ENCODE assay signal across 19 mouse cellular contexts in the genomic region with DNA sequence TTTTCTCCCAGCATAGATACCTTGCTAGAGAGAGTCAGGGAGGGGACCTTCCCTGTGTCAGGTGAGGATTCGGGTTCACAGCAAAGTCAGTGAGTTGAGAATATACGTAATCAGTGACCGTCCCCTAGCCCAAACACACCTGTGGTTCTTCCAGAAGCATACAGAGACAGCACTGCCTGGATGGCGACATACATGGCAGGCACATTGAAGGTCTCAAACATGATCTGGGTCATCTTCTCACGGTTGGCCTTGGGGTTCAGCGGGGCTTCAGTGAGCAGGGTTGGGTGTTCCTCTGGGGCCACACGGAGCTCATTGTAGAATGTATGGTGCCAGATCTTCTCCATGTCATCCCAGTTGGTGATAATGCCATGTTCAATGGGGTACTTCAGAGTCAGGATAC. TPM values are rescaled to one million over a fixed set of nuclear protein-coding genes. Genes with fewer than 3 reads are reported as not detected.
DNase-seq lines count a peak whose midpoint lies in the region; ATAC-seq lines count a peak whose summit lies in the region.
"Had no signal": no experiment of that assay in that cellular context is flagged by ENCODE, and none has a peak within 500 bp of the region (broad histone marks: within the 10 kb centered on the region; RNA-seq: fewer than 3 reads in every experiment).

No protein-coding gene starts in this region.

- no peak overlapping the region for H3K9ac ChIP-seq in limb, embryonic 13.5 days
- peak overlapping the region; percentile 84 for H3K9ac ChIP-seq in heart, embryonic 16.5 days (ENCODE audit: low read length)
- H3K9ac ChIP-seq in limb, embryonic 15.5 days = no peak overlapping the region
- H3K9ac ChIP-seq: embryonic facial prominence, embryonic 12.5 days; forebrain, embryonic 15.5 days; hindbrain, embryonic 12.5 days had no signal

- no peak for DNase-seq in heart, embryonic 10.5 days (ENCODE audit: low spot score)
- no peak for DNase-seq in heart, adult 9 months (ENCODE audit: low spot score in 2 of 2)
- DNase-seq in limb, embryonic 10.5 days (ENCODE audit: low spot score) = no peak
- no peak for DNase-seq in urinary bladder, postnatal 36 days (ENCODE audit: low spot score in 2 of 2)
- DNase-seq in ovary, adult 18-20 months (ENCODE audit: low spot score) = no peak
- DNase-seq: adrenal gland, adult 2 months; adrenal gland, postnatal 25 days; cerebellum, adult 18-20 months; cerebellum, postnatal 10 days; gastrocnemius, postnatal 36 days had no signal

- H3K27me3 ChIP-seq in heart, embryonic 10.5 days (ENCODE audit: insufficient read depth, poor library complexity, severe bottlenecking) = no peaks in the 10 kb centered on the region
- no peaks in the 10 kb centered on the region for H3K27me3 ChIP-seq in limb, embryonic 13.5 days
- H3K27me3 ChIP-seq in limb, embryonic 10.5 days (ENCODE audit: low read depth, poor library complexity, severe bottlenecking) = no peaks in the 10 kb centered on the region
- no peaks in the 10 kb centered on the region for H3K27me3 ChIP-seq in heart, embryonic 16.5 days (ENCODE audit: control insufficient read depth, insufficient read depth, low read length)
- H3K27me3 ChIP-seq in limb, embryonic 15.5 days = no peaks in the 10 kb centered on the region
- H3K27me3 ChIP-seq: embryonic facial prominence, embryonic 12.5 days; forebrain, embryonic 15.5 days; hindbrain, embryonic 12.5 days had no signal

- no peak overlapping the region for H3K4me2 ChIP-seq in limb, embryonic 13.5 days (replicated peaks)
- peak overlapping the region; percentile 69 for H3K4me2 ChIP-seq in heart, embryonic 16.5 days (ENCODE audit: low read depth, low read length)
- H3K4me2 ChIP-seq in limb, embryonic 15.5 days = no peak overlapping the region
- H3K4me2 ChIP-seq: embryonic facial prominence, embryonic 12.5 days; forebrain, embryonic 15.5 days; hindbrain, embryonic 12.5 days had no signal

- H3K9me3 ChIP-seq in heart, embryonic 10.5 days = no peaks in the 10 kb centered on the region
- no peaks in the 10 kb centered on the region for H3K9me3 ChIP-seq in limb, embryonic 13.5 days
- no peaks in the 10 kb centered on the region for H3K9me3 ChIP-seq in limb, embryonic 10.5 days (replicated peaks)
- no peaks in the 10 kb centered on the region for H3K9me3 ChIP-seq in heart, embryonic 16.5 days (replicated peaks; ENCODE audit: control insufficient read depth, low read length)
- no peaks in the 10 kb centered on the region for H3K9me3 ChIP-seq in limb, embryonic 15.5 days
- H3K9me3 ChIP-seq: embryonic facial prominence, embryonic 12.5 days; forebrain, embryonic 15.5 days; hindbrain, embryonic 12.5 days had no signal

- ATAC-seq in limb, embryonic 13.5 days (ENCODE audit: low FRiP score, low read depth) = no peak
- no peak for ATAC-seq in heart, embryonic 16.5 days (replicated peaks; ENCODE audit: extremely low read depth, insufficient read depth, low FRiP score)
- ATAC-seq in limb, embryonic 15.5 days (ENCODE audit: insufficient number of reproducible peaks, low FRiP score, low TSS enrichment, low read depth) = no peak
- ATAC-seq: forebrain, embryonic 15.5 days; hindbrain, embryonic 16.5 days; inflammation-experienced regulatory T-cells, adult 6 months; intestine, postnatal 0 days had no signal

- 70% methylated on average over 7 of the region's 7 CpGs for WGBS in heart, embryonic 10.5 days
- 96% methylated on average over 7 of the region's 7 CpGs for WGBS in limb, embryonic 13.5 days
- WGBS in limb, embryonic 10.5 days = 93% methylated on average over 7 of the region's 7 CpGs
- 52% methylated on average over 7 of the region's 7 CpGs for WGBS in heart, embryonic 16.5 days
- WGBS in limb, embryonic 15.5 days = 92% methylated on average over 7 of the region's 7 CpGs

- H3K4me1 ChIP-seq in heart, embryonic 10.5 days = 0 out of 2 replicates have a peak, but pooled peaks cover 6% of the 10 kb centered on the region
- H3K4me1 ChIP-seq in limb, embryonic 13.5 days = peaks cover 9% of the 10 kb centered on the region; the same call in 1 of the 2 replicates
- peaks cover 5% of the 10 kb centered on the region for H3K4me1 ChIP-seq in limb, embryonic 10.5 days
- H3K4me1 ChIP-seq in heart, embryonic 16.5 days (ENCODE audit: control insufficient read depth, insufficient read depth, low read length) = 0 out of 2 replicates have a peak, but pooled peaks cover 3% of the 10 kb centered on the region
- peaks cover 4% of the 10 kb centered on the region; the same call in 1 of the 2 replicates for H3K4me1 ChIP-seq in limb, embryonic 15.5 days

- H3K36me3 ChIP-seq in heart, embryonic 10.5 days = peaks cover 19% of the 10 kb centered on the region
- no peaks in the 10 kb centered on the region for H3K36me3 ChIP-seq in limb, embryonic 13.5 days
- H3K36me3 ChIP-seq in limb, embryonic 10.5 days = no peaks in the 10 kb centered on the region
- H3K36me3 ChIP-seq in heart, embryonic 16.5 days (ENCODE audit: control insufficient read depth, insufficient read depth) = peaks cover 9% of the 10 kb centered on the region; the same call in 1 of the 2 replicates
- no peaks in the 10 kb centered on the region for H3K36me3 ChIP-seq in limb, embryonic 15.5 days
- H3K36me3 ChIP-seq: embryonic facial prominence, embryonic 12.5 days; forebrain, embryonic 15.5 days; hindbrain, embryonic 12.5 days had no signal

- peak overlapping the region; percentile 92; the same call in 1 of the 2 replicates for H3K27ac ChIP-seq in heart, embryonic 10.5 days
- no peak overlapping the region for H3K27ac ChIP-seq in limb, embryonic 13.5 days
- no peak overlapping the region for H3K27ac ChIP-seq in limb, embryonic 10.5 days
- H3K27ac ChIP-seq in heart, embryonic 16.5 days (ENCODE audit: low read length) = peak overlapping the region; percentile 98
- no peak overlapping the region for H3K27ac ChIP-seq in limb, embryonic 15.5 days
- H3K27ac ChIP-seq: embryonic facial prominence, embryonic 12.5 days; forebrain, embryonic 15.5 days; hindbrain, embryonic 12.5 days had no signal

- H3K4me3 ChIP-seq in heart, embryonic 10.5 days = peak overlapping the region; percentile 64
- H3K4me3 ChIP-seq in limb, embryonic 13.5 days = peak overlapping the region; percentile 4; the same call in 1 of the 2 replicates
- H3K4me3 ChIP-seq in limb, embryonic 10.5 days = no peak overlapping the region
- peak overlapping the region; percentile 58 for H3K4me3 ChIP-seq in heart, embryonic 16.5 days (ENCODE audit: low read length)
- peak overlapping the region; percentile 11; the same call in 1 of the 2 replicates for H3K4me3 ChIP-seq in limb, embryonic 15.5 days
- H3K4me3 ChIP-seq: embryonic facial prominence, embryonic 12.5 days; forebrain, embryonic 15.5 days; hindbrain, embryonic 12.5 days had no signal

RNA-seq across cellular contexts. Expression of gene Actc1, which starts 3.2 kb away (rescaled TPM):
- polyA plus RNA-seq in heart, embryonic 10.5 days (2016; fragmentation: Nextera tagmentation; extraction: Ambion mirVana) = 7,735 and 13,041 TPM in 2 replicates
- 825 and 834 TPM in 2 replicates for polyA plus RNA-seq in limb, embryonic 13.5 days (2015; fragmentation: Nextera tagmentation; extraction: Ambion mirVana)
- 9.9 and 27.4 TPM in 2 replicates for polyA plus RNA-seq in limb, embryonic 10.5 days (2016; fragmentation: Nextera tagmentation; extraction: Ambion mirVana)
- 15,141 and 15,377 TPM in 2 replicates for polyA plus RNA-seq in heart, embryonic 16.5 days (2015; fragmentation: Nextera tagmentation; extraction: Ambion mirVana)
- polyA plus RNA-seq in limb, embryonic 15.5 days (2015; fragmentation: Nextera tagmentation; extraction: Ambion mirVana) = 710 and 1,930 TPM in 2 replicates
- polyA plus RNA-seq: inflammation-experienced regulatory T-cells, adult 6 months had no signal

RNA-seq across cellular contexts. Expression of gene Gjd2, which starts 36.7 kb away (rescaled TPM):
- polyA plus RNA-seq in heart, embryonic 10.5 days (2016; fragmentation: Nextera tagmentation; extraction: Ambion mirVana) = not detected in 2 replicates
- polyA plus RNA-seq in limb, embryonic 13.5 days (2015; fragmentation: Nextera tagmentation; extraction: Ambion mirVana) = 0.13 and 0.23 TPM in 2 replicates
- polyA plus RNA-seq in limb, embryonic 10.5 days (2016; fragmentation: Nextera tagmentation; extraction: Ambion mirVana) = not detected in 2 replicates
- polyA plus RNA-seq in heart, embryonic 16.5 days (2015; fragmentation: Nextera tagmentation; extraction: Ambion mirVana) = 0.07 TPM in 1 of 2 replicates, not detected in the other
- polyA plus RNA-seq in limb, embryonic 15.5 days (2015; fragmentation: Nextera tagmentation; extraction: Ambion mirVana) = 0.17 TPM in 1 of 2 replicates, not detected in the other
- polyA plus RNA-seq: inflammation-experienced regulatory T-cells, adult 6 months had no signal

Comparison
In these comparisons a context has a peak if more than half of its experiments do, and no peak if none do; other contexts are left out.
1. RNA of gene Actc1, which starts 3.2 kb away (polyA plus RNA-seq): 15,141 to 15,377 TPM in heart, embryonic 16.5 days, 7,735 to 13,041 TPM in heart, embryonic 10.5 days, 825 to 834 TPM in limb, embryonic 13.5 days and 710 to 1,930 TPM in limb, embryonic 15.5 days; 9.9 to 27.4 TPM in limb, embryonic 10.5 days; every median in the first group is over 10 times any median in the second.
2. H3K27ac ChIP-seq: peak in heart, embryonic 10.5 days (single experiment) and heart, embryonic 16.5 days (single experiment); none in limb, embryonic 13.5 days (single experiment), limb, embryonic 10.5 days (single experiment) and limb, embryonic 15.5 days (single experiment).